Mouse (Mus musculus): Measurements from ENCODE around the gene Axin2. TPM values are rescaled to one million over a fixed set of nuclear protein-coding genes. Genes with fewer than 3 reads are reported as not detected.
"Not testable (repeated sequence)": the region's sequence is repeated elsewhere in the genome, so short reads cannot be mapped to it uniquely, and the experiment has no call there.

The Axin2 gene
- polyA plus RNA-seq (2012; rRNA removed), result 17.0 and 17.5 TPM in 2 replicates

DNA sequence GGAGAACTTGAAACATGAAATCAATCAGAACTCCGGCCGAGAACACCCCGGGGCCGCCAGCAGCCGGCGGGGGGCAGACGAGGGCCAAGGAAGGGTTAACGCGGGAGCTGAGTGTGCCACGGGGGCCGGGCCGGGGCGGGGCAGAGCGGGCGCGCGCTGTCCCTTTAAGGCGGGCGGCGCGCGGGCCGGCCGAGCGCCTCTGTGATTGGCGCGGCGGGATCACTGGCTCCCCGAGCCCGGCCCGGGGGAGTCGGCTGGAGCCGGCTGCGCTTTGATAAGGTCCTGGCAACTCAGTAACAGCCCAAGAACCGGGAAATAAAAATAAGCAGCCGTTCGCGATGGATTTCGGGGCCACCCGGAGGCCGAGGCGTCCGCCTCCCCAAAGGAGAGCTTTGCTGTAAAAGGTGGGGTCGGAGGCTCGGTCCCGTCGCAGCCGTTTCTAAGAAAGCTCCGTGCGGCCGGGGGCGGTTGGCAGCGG is at the start of gene Axin2:
Gene Axin2 (plus strand): TSS at position 192 of the 478 bp plus-strand sequence.
- peaks cover 9% of the 10 kb centered on the region for H3K4me1 ChIP-seq (ENCODE audit: control insufficient read depth, insufficient read depth, low read length)
- under 1% methylated on average over 53 of the region's 53 CpGs for WGBS

DNA sequence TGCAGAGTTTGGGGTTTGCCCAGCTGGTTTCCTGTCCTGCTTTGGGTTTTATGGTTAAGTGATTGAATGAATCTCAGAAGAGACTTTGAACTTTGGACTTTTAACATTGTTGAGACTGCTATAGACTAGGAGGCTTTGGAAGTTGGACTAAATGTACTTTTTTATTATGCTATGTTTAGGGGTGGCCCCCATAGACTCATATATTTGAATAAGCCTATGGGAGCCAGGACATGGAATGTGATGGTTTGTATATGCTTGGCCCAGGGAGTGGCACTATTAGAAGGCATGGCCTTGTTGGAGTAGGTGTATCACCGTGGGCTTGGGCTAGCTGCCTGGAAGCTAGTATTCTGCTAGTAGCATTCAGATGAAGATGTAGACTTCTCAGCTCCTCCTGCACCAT is 48.9 kb upstream of the Axin2 start:
- H3K27me3 ChIP-seq (ENCODE audit: control insufficient read depth, insufficient read depth, low read length); H3K27ac ChIP-seq (ENCODE audit: insufficient read depth, low read length); H3K4me1 ChIP-seq (ENCODE audit: control insufficient read depth, insufficient read depth, low read length); H3K4me3 ChIP-seq (replicated peaks; ENCODE audit: insufficient read depth, low read depth, low read length); DNase-seq: not testable (repeated sequence)
- 95% methylated on average over 1 of the region's 1 CpGs for WGBS

More for the DNA sequence above, at the start of gene Axin2:
- Histone ChIP-seq H3K27ac (ENCODE audit: insufficient read depth, low read length) (peak within 1 kb of the TSS; percentile 91), H3K27me3 (ENCODE audit: control insufficient read depth, insufficient read depth, low read length) (no peaks in the 10 kb centered on the region), H3K4me3 (replicated peaks; ENCODE audit: insufficient read depth, low read depth, low read length) (peak within 1 kb of the TSS; percentile 86)
- peak; percentile 87 to 91 for DNase-seq
- TF ChIP-seq POLR2A (IDR thresholded peaks at IDR 0.05; ENCODE audit: borderline replicate concordance, insufficient read depth, low read length), result 0 out of 2 replicates have a peak, but pooled peaks have one; percentile 12
- TF ChIP-seq CTCF (IDR thresholded peaks at IDR 0.05; ENCODE audit: borderline replicate concordance, insufficient read depth, low read depth, low read length), result no peak

DNA sequence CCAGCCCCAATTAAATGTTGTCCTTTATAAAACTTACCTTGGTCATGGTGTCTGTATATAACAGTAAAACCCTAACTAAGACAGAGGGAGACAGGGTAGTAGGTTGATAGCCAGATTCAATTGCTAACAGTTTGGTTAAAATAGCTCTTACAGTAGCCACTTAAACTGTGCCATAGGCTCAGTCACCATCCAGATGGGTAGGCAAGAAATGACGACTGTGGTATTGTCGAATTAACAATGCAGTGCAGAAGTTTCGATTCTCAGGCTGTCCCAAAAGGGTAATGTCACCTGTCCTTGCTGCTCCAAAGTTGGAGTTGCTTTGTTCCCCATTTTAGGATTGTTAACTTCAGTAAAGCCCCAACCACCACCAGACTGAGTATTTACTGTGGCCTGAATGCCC is 48.4 kb upstream of the Axin2 start:
- no peak for DNase-seq
- no peak overlapping the region for H3K4me3 ChIP-seq (replicated peaks; ENCODE audit: insufficient read depth, low read depth, low read length)
- no peaks in the 10 kb centered on the region for H3K27me3 ChIP-seq (ENCODE audit: control insufficient read depth, insufficient read depth, low read length)
- WGBS, result 95% methylated on average over 3 of the region's 3 CpGs
- TF ChIP-seq CTCF (IDR thresholded peaks at IDR 0.05; ENCODE audit: borderline replicate concordance, insufficient read depth, low read depth, low read length) (no peak), POLR2A (IDR thresholded peaks at IDR 0.05; ENCODE audit: borderline replicate concordance, insufficient read depth, low read length) (no peak)
- H3K27ac ChIP-seq (ENCODE audit: insufficient read depth, low read length), result no peak overlapping the region
- no peaks in the 10 kb centered on the region for H3K4me1 ChIP-seq (ENCODE audit: control insufficient read depth, insufficient read depth, low read length)

DNA sequence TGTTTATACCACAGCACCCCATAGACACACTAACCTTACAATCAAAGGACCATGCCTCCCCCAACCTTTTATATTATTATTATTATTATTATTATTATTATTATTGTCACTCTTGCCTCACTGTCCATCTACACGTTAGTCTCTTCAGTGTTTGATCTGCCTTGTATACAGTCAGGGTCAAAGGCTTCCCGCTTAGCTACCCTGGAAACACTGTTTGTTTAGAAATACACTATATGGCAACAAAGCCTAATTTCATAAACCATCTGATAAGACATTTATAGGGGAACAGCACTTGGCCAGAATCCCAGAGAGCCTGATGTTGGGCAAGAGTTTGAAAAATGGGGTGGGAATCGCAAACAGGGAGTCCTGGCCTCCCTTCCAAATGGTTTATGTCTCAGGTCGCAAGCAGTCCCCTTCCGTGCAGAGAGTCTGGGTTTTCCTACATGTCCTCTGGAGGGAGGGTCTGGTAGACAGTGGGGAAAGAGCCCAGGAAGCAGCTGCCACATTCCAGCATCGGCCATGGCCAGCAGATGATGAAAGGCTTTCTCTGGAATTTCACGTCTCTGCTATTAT is 43.4 kb upstream of the Axin2 start:
- no peak for DNase-seq
- Histone ChIP-seq H3K4me1 (ENCODE audit: control insufficient read depth, insufficient read depth, low read length) (no peaks in the 10 kb centered on the region), H3K27me3 (ENCODE audit: control insufficient read depth, insufficient read depth, low read length) (no peaks in the 10 kb centered on the region), H3K4me3 (replicated peaks; ENCODE audit: insufficient read depth, low read depth, low read length) (no peak overlapping the region), H3K27ac (ENCODE audit: insufficient read depth, low read length) (no peak overlapping the region)
- no peak for TF ChIP-seq POLR2A (IDR thresholded peaks at IDR 0.05; ENCODE audit: borderline replicate concordance, insufficient read depth, low read length)
- TF ChIP-seq CTCF (IDR thresholded peaks at IDR 0.05; ENCODE audit: borderline replicate concordance, insufficient read depth, low read depth, low read length), result no peak
- 84% methylated on average over 7 of the region's 7 CpGs for WGBS

DNA sequence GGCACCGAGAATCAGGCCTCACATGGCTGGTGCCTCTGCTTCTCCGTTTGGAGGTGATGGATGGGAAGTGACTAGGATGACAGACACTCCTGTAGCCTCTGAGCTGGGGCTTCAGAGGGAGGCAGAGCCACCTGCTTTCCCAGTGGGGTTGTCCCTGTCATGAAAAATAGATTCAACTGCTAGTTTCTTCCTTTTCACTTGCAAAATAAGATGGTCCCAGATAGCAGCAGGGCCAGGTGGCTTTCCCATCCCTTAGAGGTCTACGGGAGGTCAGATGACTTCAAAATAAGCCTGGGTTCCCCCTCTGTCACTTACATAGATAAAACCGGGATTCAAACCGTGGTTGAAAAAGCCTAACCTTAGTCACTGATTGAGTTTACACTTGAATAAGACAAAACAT is 42.6 kb upstream of the Axin2 start:
- TF ChIP-seq POLR2A (IDR thresholded peaks at IDR 0.05; ENCODE audit: borderline replicate concordance, insufficient read depth, low read length) (no peak), CTCF (IDR thresholded peaks at IDR 0.05; ENCODE audit: borderline replicate concordance, insufficient read depth, low read depth, low read length) (no peak)
- 79% methylated on average over 5 of the region's 5 CpGs for WGBS
- Histone ChIP-seq H3K27ac (ENCODE audit: insufficient read depth, low read length) (no peak overlapping the region), H3K4me3 (replicated peaks; ENCODE audit: insufficient read depth, low read depth, low read length) (no peak overlapping the region), H3K27me3 (ENCODE audit: control insufficient read depth, insufficient read depth, low read length) (no peaks in the 10 kb centered on the region), H3K4me1 (ENCODE audit: control insufficient read depth, insufficient read depth, low read length) (no peaks in the 10 kb centered on the region)
- no peak for DNase-seq

DNA sequence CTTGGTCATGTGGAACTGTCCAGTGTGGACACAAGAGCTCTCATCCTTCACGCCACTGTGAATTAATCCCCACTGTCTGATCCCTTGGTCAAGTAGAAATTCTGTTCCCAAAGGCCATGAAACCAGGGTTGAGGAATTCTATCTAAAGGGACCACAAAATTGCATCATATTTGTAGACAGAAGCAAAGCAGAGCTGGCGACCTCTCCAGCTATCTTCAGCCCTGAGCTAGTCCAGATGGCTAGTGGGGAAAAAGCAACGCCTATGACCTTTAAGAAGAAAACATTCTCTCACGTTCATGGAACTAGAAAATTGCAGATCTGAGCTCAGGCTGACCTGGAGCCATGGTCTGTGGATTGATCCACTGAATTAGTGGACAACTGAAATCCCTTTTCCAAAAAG is 39.6 kb upstream of the Axin2 start:
- DNase-seq, result no peak
- WGBS, result 52% methylated on average over 4 of the region's 4 CpGs
- no peak overlapping the region for H3K27ac ChIP-seq (ENCODE audit: insufficient read depth, low read length)
- no peaks in the 10 kb centered on the region for H3K27me3 ChIP-seq (ENCODE audit: control insufficient read depth, insufficient read depth, low read length)
- H3K4me3 ChIP-seq (replicated peaks; ENCODE audit: insufficient read depth, low read depth, low read length), result no peak overlapping the region
- TF ChIP-seq CTCF (IDR thresholded peaks at IDR 0.05; ENCODE audit: borderline replicate concordance, insufficient read depth, low read depth, low read length) (no peak), POLR2A (IDR thresholded peaks at IDR 0.05; ENCODE audit: borderline replicate concordance, insufficient read depth, low read length) (no peak)
- H3K4me1 ChIP-seq (ENCODE audit: control insufficient read depth, insufficient read depth, low read length), result no peaks in the 10 kb centered on the region

DNA sequence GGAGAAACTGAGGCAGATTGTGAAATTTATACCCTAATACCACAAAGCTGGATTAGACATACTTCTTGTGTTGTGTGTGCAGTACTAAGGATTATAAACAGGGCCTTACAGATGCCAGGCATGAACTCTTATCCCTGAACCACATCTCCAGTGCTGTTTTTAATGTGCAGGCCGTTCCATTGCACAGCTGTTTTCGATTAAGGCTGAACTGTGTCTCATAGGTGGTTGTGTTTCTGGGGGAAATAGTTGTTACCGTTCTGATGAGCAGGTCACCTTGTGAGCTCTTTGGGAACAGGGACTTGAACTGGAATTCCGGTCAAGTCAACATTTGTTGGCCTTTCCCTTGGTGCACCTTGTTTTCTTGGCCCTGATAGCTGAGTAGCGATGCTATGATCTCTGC is 38.5 kb upstream of the Axin2 start:
- no peak overlapping the region for H3K27ac ChIP-seq (ENCODE audit: insufficient read depth, low read length)
- H3K4me3 ChIP-seq (replicated peaks; ENCODE audit: insufficient read depth, low read depth, low read length), result no peak overlapping the region
- no peaks in the 10 kb centered on the region for H3K4me1 ChIP-seq (ENCODE audit: control insufficient read depth, insufficient read depth, low read length)
- no peak for DNase-seq
- TF ChIP-seq CTCF (IDR thresholded peaks at IDR 0.05; ENCODE audit: borderline replicate concordance, insufficient read depth, low read depth, low read length), result no peak
- H3K27me3 ChIP-seq (ENCODE audit: control insufficient read depth, insufficient read depth, low read length), result no peaks in the 10 kb centered on the region
- 92% methylated on average over 5 of the region's 5 CpGs for WGBS

DNA sequence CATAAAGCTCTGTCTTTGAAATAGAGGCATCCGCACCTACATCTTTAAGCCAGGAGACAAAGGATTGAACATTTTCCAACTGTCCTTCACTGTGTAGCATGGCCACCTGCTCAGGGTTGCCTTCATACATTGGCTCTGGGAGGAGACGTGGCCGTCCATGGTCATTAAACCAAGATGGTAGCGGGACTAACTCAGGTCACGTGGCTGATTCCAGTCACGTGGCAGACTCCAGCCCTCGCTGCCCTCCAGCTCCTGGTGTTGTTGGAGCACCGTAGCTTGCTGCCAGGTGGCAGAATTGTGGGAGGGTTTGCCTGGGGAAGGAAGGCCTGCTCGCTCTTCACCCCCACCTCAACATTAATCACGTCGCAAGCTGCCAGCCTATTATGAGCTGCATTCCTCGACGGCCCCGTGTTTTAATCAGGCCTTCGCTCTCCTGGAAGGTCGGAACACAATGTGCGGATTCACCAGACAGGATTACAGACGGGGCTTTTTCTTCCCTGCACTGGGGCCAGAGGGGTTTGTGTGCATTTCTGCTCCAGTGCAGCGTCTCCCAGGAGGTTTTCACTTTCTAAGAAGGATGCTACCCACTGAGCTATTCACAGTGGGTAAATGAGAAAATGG is 34.8 kb upstream of the Axin2 start:
- Histone ChIP-seq H3K4me3 (replicated peaks; ENCODE audit: insufficient read depth, low read depth, low read length) (no peak overlapping the region), H3K4me1 (ENCODE audit: control insufficient read depth, insufficient read depth, low read length) (no peaks in the 10 kb centered on the region), H3K27me3 (ENCODE audit: control insufficient read depth, insufficient read depth, low read length) (no peaks in the 10 kb centered on the region), H3K27ac (ENCODE audit: insufficient read depth, low read length) (no peak overlapping the region)
- TF ChIP-seq CTCF (IDR thresholded peaks at IDR 0.05; ENCODE audit: borderline replicate concordance, insufficient read depth, low read depth, low read length) (no peak), POLR2A (IDR thresholded peaks at IDR 0.05; ENCODE audit: borderline replicate concordance, insufficient read depth, low read length) (no peak)
- DNase-seq, result no peak
- WGBS, result 43% methylated on average over 19 of the region's 19 CpGs

Measured in cerebellum, adult 2 months (tissue).